Mouse (Mus musculus): Measurements from ENCODE around the gene Adgrl2.

- TF ChIP-seq CTCF (IDR thresholded peaks at IDR 0.05; ENCODE audit: insufficient read depth, low read length): no peak
- no peak for TF ChIP-seq POLR2A (IDR thresholded peaks at IDR 0.05; ENCODE audit: borderline replicate concordance, extremely low read depth, low read depth, low read length)
Observed at GRCm38 (mm10) chr3:148986894-148987590, 3.3 kb downstream of the Adgrl2 start.

Measured in lung, adult 2 months (tissue).